11 mouse cellular contexts compared by ENCODE assay signal in the genomic region with DNA sequence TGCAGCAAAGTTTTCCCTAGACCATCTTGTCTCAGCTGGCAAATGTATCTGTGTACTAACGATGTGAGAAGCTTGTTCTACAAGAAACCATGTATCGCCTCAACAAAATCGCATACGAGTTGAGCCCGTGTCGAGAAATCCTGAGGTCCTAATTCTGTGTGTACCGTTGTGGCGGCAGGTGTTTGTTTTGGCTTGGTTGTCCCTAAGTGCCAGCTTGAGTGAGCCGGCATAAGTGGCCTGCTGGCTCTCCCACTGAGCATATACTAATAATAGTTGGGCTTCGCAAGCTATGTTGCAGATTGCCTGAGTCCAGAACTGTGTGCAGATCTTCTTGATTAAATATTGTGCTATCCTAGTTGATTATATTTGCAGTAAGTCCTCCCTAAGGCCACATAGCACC. TPM values are rescaled to one million over a fixed set of nuclear protein-coding genes. Genes with fewer than 3 reads are reported as not detected.
A peak's percentile ranks its signal among the peaks of the same experiment; 100 is the strongest.
DNase-seq lines count a peak whose midpoint lies in the region.
"Had no signal": no experiment of that assay in that cellular context is flagged by ENCODE, and none has a peak within 500 bp of the region (broad histone marks: within the 10 kb centered on the region; RNA-seq: fewer than 3 reads in every experiment).

No protein-coding gene starts in this region.

- intact Hi-C loops in heart, postnatal 10 days (cut with DNase I) = loop anchor here (5.0 kb wide), 1 partner anchor 467 kb away; no protein-coding TSS in a partner anchor
- intact Hi-C loops in heart, postnatal 36 days (cut with DNase I) = loop anchor here (10.0 kb wide), 1 partner anchor 569 kb away; a partner anchor contains a TSS

- peak; percentile 18 to 30 for DNase-seq in heart, postnatal 10 days
- DNase-seq in heart, postnatal 36 days = no peak
- peak; percentile 89 for DNase-seq in cerebellum, adult 11-12 months
- DNase-seq in cerebellum, postnatal 10 days = peak; percentile 52 to 55
- peak; percentile 20 for DNase-seq in lung, postnatal 14 days
- DNase-seq in thymus, postnatal 14 days = no peak
- DNase-seq in ovary, adult 18-20 months (ENCODE audit: low spot score) = no peak
- DNase-seq in frontal cortex, postnatal 25 days (ENCODE audit: low spot score in 2 of 2) = no peak
- DNase-seq: B cell, adult 2 months; kidney, postnatal 4 days; right cerebral cortex, adult 18-20 months had no signal

RNA-seq across cellular contexts. Expression of a gene that starts 18.4 kb away (rescaled TPM):
- 10 to 100 TPM; 16.7 to 18.1 TPM for total RNA-seq in heart, postnatal 10 days (2021)
- 10 to 100 TPM; 14.1 to 14.5 TPM for total RNA-seq in heart, postnatal 36 days (2021)

RNA-seq across cellular contexts. Expression of a gene that starts 18.5 kb away (rescaled TPM):
- total RNA-seq in heart, postnatal 10 days (2021) = 10 to 100 TPM; 24.4 to 29.6 TPM
- total RNA-seq in heart, postnatal 36 days (2021) = 10 to 100 TPM; 11.6 to 14.8 TPM

Comparison
In these comparisons a context has a peak if more than half of its experiments do, and no peak if none do; other contexts are left out.
1. DNase-seq: peak in heart, postnatal 10 days (2 of 2), cerebellum, adult 11-12 months (single experiment), cerebellum, postnatal 10 days (2 of 2) and lung, postnatal 14 days (single experiment); none in heart, postnatal 36 days (0 of 2), thymus, postnatal 14 days (single experiment), ovary, adult 18-20 months (single experiment) and frontal cortex, postnatal 25 days (0 of 2).